Mouse (Mus musculus) cerebellum, adult 18-20 months (tissue): ENCODE measurements at regions not wholly inside any gene's neighbourhood (a gene's known extent, or its start where the extent isn't known, plus 50 kb on each side); places are given as distances from the start of the nearest gene placed in this dataset.

Experiments used
- DNase-seq, 2 experiments: peaks; one replicate each; pipeline ENCODE4 v3.0.0; 2021

DNA sequence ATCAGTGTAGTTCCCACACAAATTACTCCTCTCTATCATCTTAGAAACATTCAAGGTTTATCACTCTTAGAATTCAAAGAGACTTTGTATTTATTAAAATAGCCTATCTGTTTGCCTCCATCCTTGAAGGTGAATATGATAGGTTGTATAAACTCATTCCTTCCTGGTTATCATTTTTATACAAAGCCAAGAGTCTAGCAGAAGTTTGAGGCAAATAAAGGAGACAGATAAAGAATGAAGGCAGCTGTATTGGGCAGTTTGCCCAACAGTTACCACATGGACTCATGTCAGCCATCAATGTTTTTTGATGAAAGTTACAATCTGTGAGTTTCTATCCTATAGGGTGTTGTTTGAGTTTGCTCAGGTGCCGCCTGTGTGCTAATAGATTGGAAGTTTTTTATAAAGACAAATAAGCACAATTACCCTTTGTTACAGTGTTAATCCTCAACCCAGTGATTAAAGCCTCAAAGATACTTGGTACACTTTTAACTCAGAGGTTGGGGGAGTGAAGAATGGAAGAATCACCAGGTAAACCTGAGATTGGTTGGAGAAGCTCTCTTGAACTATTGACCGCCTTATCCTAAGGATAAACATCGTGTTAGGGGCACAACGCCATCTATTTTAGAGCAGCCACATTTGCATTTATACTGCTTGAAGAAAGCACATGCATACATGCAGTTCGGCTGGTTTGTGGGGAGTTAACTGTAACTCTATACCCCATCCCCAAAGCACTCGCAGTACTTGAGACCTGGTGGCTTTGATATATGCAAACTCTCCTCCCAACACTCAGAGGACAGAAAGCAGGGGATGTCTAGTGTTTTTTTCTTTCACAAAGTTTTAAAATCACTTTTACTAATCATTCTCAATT is 175.6 kb upstream of the Gm11114 start:
- DNase-seq = no peak

DNA sequence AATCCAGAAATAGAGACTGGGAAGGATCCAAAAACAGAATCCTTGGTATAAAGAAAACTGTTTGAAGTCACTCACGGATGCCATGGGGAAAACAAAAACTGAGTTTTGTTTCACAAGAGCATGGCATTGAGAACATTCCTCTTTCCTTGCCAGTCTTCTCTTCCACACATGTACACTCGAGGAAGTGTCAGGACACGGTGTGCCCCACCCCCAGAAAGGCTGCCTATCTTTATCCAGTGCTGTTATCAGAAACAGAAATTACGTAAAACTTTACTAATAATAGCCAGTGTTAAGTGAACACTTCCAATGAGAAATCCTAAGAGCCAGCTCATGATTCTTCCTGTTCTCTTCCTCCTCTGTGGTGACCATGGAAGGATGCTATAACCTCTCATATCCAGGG is 172.7 kb upstream of the Gm11114 start:
- DNase-seq = no peak

DNA sequence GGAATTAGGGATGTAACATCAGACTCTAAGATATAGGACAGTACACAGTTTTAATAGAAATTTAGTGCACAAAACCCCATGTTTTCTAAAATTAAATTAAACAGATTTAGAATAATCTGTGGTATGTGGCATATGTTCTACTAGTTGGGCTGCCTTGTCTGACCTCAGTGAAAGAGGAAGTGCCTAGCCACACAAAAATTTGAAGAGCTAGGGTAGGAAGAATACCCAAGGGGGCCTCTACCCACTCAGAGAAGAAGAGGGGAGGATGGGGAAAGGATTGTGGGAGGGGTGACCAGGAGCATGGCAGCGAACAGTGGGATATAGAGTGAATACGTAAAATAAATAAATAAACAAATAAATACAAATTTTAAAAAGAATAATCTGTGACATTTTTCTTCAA is 168.2 kb upstream of the Gm11114 start:
- DNase-seq = no peak

DNA sequence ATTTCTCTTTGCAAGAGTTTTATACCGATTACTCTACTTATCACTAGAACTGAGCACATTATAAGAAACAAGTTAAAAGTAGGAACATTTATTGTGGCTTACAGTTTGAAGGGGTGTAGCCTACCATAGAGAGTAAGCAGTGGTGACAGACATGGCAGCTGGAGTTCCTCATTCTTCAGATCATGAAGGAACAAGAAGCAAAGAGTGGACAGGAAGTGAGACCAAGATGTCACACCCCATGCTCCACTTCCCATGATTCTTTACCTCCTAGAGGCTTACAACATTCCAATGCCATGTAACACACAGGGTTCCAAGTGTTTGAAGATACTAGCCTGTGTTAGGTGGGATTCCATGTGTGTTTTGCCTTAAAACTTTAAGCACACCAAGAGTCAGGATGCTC is 146.9 kb upstream of the Gm11114 start:
- no peak for DNase-seq

DNA sequence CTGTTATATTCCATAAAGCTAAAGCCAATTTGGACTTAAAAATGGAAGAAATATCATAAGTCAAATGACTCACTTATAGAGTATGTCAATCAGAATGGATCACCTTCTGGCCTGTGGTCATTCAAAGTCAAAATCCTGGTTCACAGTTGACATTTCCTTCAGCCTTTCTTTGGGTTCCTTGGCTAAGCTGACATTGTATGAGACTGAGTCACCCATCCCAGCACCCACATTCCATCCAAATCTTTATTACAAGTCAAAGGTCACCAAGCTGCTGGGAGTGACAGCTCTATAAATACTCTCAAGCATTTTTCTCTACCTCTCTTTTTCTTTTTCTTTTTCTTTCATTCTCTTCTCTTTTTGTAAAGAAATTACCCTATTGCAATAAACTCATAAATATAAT is 145.3 kb upstream of the Gm11114 start:
- no peak for DNase-seq

DNA sequence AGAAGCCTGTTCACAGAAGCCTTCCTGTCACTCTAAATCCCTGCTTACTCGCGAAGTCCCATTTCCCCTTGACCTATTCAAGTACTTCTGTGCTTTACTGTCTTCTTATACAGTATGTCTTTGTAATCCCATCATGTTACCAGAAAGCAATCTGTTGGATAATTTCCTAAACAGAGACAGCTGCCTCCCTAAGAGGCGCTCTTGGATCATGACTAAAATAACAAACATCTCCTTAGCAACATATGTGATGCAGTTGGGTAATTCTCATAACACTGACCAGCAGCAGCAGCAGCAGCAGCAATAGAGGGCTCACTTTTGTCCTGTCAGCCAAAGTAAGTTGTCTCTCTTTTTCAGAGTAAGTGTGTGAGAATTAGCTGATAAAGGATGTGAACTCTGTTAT is 138.1 kb upstream of the Gm11114 start:
- DNase-seq = no peak

DNA sequence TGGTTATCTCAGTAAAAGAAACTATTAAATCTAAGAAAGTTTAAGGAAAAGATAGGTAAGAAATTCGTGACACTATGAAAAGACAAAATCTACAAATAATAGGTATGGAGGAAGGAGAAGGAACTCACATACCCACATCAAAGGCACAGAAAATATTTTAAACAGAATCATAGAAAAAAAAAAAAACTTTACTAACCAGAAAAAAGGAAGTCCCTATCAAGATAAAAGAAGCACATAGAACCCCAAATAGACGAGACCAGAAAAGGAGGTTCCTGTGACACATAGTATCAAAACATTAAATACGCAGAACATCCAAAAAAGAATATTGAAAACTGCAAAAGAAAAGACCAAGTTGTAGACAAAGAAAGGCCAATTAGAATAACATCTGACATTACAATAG is 111.4 kb upstream of the Gm11114 start:
- no peak for DNase-seq

DNA sequence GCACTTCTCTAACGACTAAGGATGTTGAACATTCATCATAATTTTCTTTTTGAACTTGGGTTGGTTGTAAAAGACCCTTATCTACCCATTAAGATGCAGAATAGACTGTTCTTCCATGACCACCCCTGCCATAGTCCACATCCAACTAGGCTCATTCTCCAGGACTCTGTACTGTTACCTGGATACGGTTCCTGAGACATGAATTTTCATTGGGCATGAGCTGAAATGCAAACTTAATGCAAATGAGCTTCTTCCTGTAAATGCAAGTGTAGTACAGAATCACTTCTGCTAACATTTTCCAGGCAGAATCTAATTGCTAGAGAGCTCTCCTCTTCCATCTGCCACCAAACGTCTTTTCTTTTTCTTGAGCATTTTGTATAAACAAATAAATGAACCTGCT is 87.7 kb upstream of the Gm11114 start:
- no peak for DNase-seq
